Mouse (Mus musculus) kidney, postnatal 4 days (tissue): ENCODE data around the gene Vps52.

ENCODE experiments used
- DNase-seq, 2 experiments: peaks; one replicate each; pipeline ENCODE4 v3.0.0; 2021; ENCODE audit warnings: mixed read lengths in 2 of 2

The Vps52 gene

GRCm38 (mm10) chr17:33920282-33921097 lies 35.1 kb upstream of the Vps52 start:
- peak; percentile 91 to 93 for DNase-seq

DNA sequence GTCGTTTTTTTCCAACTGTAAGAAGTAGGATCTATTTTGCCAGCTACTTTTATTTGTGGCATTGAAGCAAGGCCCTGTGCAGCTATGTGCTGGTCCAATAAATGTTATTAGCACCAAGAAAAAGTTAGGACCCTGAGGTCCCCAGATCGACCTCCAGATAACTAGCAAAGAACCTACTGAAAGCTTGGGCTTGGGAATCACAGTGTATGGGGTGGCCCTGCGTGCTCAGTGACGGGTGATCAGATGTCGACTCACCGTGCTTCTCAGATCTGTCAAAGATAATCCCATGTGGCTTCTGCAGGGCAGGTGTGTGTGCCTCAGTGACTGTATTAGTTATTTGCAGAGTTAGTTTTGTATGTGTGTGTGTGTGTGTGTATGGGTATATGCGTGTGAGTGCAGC lies 34.3 kb upstream of the Vps52 start:
- DNase-seq: no peak

GRCm38 (mm10) chr17:33924577-33925283 lies 30.9 kb upstream of the Vps52 start:
- DNase-seq: peak; percentile 77 to 78

DNA sequence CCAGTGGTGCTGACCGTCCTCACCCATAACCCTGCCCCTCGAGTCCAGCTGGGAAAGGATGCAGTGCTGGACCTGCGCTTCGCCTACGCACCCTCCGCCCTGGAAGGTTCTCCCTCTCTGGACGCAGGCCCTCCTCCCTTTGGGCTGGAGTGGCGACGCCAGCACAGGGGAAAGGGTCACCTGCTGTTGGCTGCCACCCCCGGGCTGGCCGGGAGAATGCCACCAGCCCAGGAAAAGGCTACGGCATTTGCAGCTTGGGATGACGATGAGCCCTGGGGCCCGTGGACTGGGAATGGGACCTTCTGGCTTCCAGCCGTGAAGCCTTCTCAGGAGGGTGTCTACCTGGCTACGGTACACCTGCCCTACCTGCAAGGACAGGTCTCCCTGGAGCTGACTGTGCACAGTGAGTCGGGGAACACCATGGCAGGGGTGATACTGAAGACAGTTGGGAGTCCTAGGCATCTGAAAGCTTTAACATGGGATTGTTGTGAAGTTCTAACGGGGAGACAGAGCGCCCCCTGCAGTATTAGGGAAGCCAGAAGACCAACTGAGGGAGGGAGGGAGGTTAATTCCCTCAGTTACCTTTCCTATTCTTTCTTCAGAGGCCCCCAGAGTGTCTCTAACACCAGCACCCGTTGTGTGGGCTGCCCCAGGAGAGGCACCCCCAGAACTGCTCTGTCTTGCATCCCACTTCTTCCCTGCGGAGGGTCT lies 30.1 kb upstream of the Vps52 start:
- no peak for DNase-seq

- peak; percentile 70 to 73 for DNase-seq
Observed at GRCm38 (mm10) chr17:33926207-33926932, 29.2 kb upstream of the Vps52 start.

GRCm38 (mm10) chr17:33928251-33928947 lies 27.2 kb upstream of the Vps52 start:
- no peak for DNase-seq

DNA sequence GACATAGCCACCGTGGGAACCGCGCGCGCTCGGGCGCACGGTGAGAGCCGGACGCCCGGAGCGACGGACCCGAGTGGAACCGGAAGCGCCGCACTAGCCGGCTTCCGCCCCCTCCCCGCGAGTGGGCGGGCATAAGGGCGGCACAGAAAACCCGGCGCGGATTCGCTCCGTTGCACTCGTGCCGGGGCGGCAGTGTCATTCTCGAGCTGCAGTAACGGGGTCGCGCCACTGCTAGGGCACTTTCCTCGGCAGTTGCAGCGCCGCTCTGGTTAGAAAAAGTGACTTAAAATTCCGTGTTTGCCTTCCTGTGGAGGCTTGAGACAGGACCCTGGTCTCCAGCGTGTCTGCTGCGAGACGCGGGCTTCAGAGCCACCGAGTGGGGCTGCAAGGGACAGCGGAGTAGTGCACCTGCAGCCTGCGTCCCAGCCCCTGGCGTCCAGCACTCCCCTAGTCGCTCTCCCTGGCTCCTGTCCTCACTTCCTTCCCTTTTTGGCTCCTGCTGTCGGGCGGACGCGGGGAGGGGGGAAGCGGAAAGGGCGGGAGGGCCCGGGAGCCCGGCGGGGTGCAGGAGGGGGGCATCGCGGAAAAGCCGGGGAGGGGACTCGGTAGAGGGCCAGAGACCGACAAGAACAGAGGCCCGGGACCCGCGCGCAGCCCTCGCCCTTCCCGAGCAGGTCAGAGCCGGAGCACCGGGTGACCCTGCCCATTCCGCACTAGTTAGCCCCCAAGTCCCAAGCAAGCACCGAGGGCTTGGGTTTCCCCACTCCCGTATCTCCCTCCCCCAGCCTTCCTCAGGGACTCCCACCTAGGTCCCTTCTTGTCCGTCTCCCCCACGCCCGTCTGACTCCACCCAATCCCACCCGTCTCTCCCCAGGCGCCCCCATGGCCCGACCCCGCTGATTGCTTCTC lies 26.0 kb upstream of the Vps52 start, which contains the start of gene Rgl2:
Rgl2 (plus strand) TSS at position 173 of the 909 bp plus-strand sequence.
- peak; percentile 96 to 97 for DNase-seq

GRCm38 (mm10) chr17:33930280-33931158 lies 25.1 kb upstream of the Vps52 start:
- DNase-seq: peak; percentile 59 to 69

DNA sequence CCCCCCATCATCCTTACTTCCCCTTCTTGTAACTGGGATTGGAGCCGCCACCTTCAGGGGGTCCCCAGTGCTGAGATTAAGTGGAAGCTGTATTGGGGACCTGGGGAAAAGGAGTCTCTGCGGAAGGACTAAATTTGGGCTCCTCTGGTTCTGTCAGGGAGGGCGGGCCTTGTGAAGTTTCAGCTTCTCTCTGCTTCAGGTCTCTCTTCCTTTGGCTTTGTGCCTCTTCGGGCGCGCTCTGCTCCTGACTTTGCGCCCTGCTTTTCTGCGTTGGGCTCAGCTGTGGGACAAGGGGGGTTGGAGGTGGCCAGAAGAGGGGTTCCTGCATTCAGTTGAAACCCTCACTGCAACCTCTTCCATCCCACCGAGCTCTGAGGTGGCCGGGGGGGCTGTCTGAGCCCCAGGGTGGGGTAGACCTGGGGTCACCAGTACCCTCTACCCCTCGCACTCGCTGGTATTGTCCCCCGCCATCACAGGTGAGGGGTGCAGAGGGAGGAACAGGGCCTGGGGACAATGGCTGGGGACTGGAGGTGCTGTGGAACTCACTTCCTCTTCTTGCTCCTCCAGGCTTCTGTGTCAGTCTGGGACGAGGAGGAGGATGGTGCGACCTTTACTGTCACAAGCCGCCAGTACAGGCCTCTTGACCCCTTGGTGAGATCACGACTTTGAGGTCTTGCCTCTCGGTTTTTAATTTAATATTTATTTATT lies 24.3 kb upstream of the Vps52 start:
- no peak for DNase-seq

- DNase-seq: no peak
Observed at GRCm38 (mm10) chr17:33931947-33932346, 23.7 kb upstream of the Vps52 start.

GRCm38 (mm10) chr17:33932448-33932847 lies 23.2 kb upstream of the Vps52 start:
- no peak for DNase-seq

GRCm38 (mm10) chr17:33932970-33933369 lies 22.6 kb upstream of the Vps52 start:
- no peak for DNase-seq

GRCm38 (mm10) chr17:33935422-33936055 lies 20.1 kb upstream of the Vps52 start:
- DNase-seq: no peak

- no peak for DNase-seq
Observed at GRCm38 (mm10) chr17:33936993-33937392, 18.6 kb upstream of the Vps52 start.

- peak in 1 of 2 experiments; percentile 31 for DNase-seq
Observed at GRCm38 (mm10) chr17:33938783-33939182, 16.8 kb upstream of the Vps52 start.

- DNase-seq: peak; percentile 92 to 93
Observed at GRCm38 (mm10) chr17:33940206-33940805, 15.3 kb upstream of the Vps52 start, which contains the start of the genes Pfdn6 and Wdr46. TSS of gene Pfdn6 (minus strand) at chr17:33940343. TSS of gene Wdr46 (plus strand) at chr17:33940660.

- DNase-seq: peak; percentile 55 to 64
Observed at GRCm38 (mm10) chr17:33940981-33941380, 14.6 kb upstream of the Vps52 start.

GRCm38 (mm10) chr17:33941381-33941780 lies 14.2 kb upstream of the Vps52 start:
- no peak for DNase-seq
